Mouse (Mus musculus): ENCODE data around the gene Zscan4e. TPM values are rescaled to one million over a fixed set of nuclear protein-coding genes. Genes with fewer than 3 reads are reported as not detected.
"Not testable (repeated sequence)": the region's sequence is repeated elsewhere in the genome, so short reads cannot be mapped to it uniquely, and the experiment has no call there.

Zscan4e gene
- polyA plus RNA-seq (2011; ENCODE audit: insufficient read depth, insufficient read length, low read depth, missing spikeins), result not detected in 2 replicates

- H3K36me3 ChIP-seq (ENCODE audit: control insufficient read depth, insufficient read depth, low read length, poor library complexity, severe bottlenecking); H3K4me3 ChIP-seq (ENCODE audit: low read depth, low read length); H3K4me1 ChIP-seq (ENCODE audit: control insufficient read depth, insufficient read depth, low read length); H3K27ac ChIP-seq (ENCODE audit: insufficient read depth, low read length); H3K27me3 ChIP-seq (ENCODE audit: control insufficient read depth, insufficient read depth, low read length, poor library complexity, severe bottlenecking); H3K9ac ChIP-seq (ENCODE audit: low read depth, poor library complexity, severe bottlenecking); H3K9me3 ChIP-seq (replicated peaks; ENCODE audit: control insufficient read depth, insufficient read depth, low read length, poor library complexity, severe bottlenecking): not testable (repeated sequence)
Measured at GRCm38 (mm10) chr7:11310582-11310981, at the start of gene Zscan4e. Zscan4e (minus strand) TSS chr7:11310682.

Other genes with a start within 250 kb of the Zscan4e start
- gene Zscan4-ps1, start 241.0 kb downstream of the Zscan4e start, polyA plus RNA-seq (2011; ENCODE audit: insufficient read depth, insufficient read length, low read depth, missing spikeins), result not detected in 2 replicates
- not detected in 2 replicates for gene Zscan4d, start 144.5 kb downstream of the Zscan4e start, polyA plus RNA-seq (2011; ENCODE audit: insufficient read depth, insufficient read length, low read depth, missing spikeins)
- gene Zscan4f, start 87.2 kb upstream of the Zscan4e start, polyA plus RNA-seq (2011; ENCODE audit: insufficient read depth, insufficient read length, low read depth, missing spikeins), result 1.2 and 1.4 TPM in 2 replicates
- gene Zscan4-ps2, start 203.6 kb upstream of the Zscan4e start, polyA plus RNA-seq (2011; ENCODE audit: insufficient read depth, insufficient read length, low read depth, missing spikeins), result not detected in 2 replicates

Data from ES-Bruce4 (cell line).